Mouse (Mus musculus): Measurements from ENCODE around the gene Tspan14. TPM values are rescaled to one million over a fixed set of nuclear protein-coding genes. Genes with fewer than 3 reads are reported as not detected.

Gene Tspan14
- polyA plus RNA-seq, 1 experiment from 2014 or later = 65.6 TPM

- no peaks in the 10 kb centered on the region for H3K36me3 ChIP-seq (replicated peaks; ENCODE audit: control insufficient read depth, insufficient read depth)
- H3K4me2 ChIP-seq (replicated peaks) = no peak overlapping the region
- H3K4me3 ChIP-seq (replicated peaks; ENCODE audit: low read length) = no peak overlapping the region
- H3K9ac ChIP-seq = no peak overlapping the region
- no peaks in the 10 kb centered on the region for H3K9me3 ChIP-seq (ENCODE audit: control insufficient read depth, low read length)
- H3K27ac ChIP-seq = no peak overlapping the region
- DNase-seq (ENCODE audit: low spot score) (no peak), ATAC-seq (ENCODE audit: low FRiP score) (no peak)
- 85% methylated on average over 4 of the region's 4 CpGs for WGBS
- no peaks in the 10 kb centered on the region for H3K4me1 ChIP-seq (replicated peaks; ENCODE audit: control insufficient read depth, insufficient read depth, low read length)
- H3K27me3 ChIP-seq (ENCODE audit: control insufficient read depth, insufficient read depth, low read length) = no peaks in the 10 kb centered on the region
Observed at GRCm38 (mm10) chr14:40985635-40986034, 19.0 kb upstream of the Tspan14 start.

DNA sequence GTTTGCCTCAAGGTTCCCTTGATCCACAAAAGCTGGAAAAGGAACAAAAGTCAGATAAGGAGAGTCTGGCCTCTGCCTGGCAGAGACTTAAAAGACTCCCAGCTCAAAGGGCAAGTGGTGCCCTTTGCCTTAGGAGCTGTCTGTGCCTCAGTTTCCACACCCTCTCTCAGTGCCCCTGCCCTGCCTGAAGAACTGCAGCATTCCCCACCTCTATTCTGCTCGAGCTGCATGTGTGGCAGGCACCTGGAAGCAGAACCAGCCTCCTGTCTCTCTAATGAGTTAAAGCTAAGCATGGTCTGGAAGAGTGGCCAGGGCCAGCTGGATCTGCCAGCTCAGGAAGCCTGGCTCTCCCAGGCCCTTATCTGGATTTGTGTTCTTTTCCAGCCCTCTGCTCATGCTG is 13.1 kb upstream of the Tspan14 start:
- no peak overlapping the region for H3K4me3 ChIP-seq (replicated peaks; ENCODE audit: low read length)
- H3K9ac ChIP-seq = no peak overlapping the region
- no peak for DNase-seq (ENCODE audit: low spot score)
- no peaks in the 10 kb centered on the region for H3K36me3 ChIP-seq (replicated peaks; ENCODE audit: control insufficient read depth, insufficient read depth)
- ATAC-seq (ENCODE audit: low FRiP score) = no peak
- H3K4me1 ChIP-seq (replicated peaks; ENCODE audit: control insufficient read depth, insufficient read depth, low read length) = no peaks in the 10 kb centered on the region
- H3K27me3 ChIP-seq (ENCODE audit: control insufficient read depth, insufficient read depth, low read length) = no peaks in the 10 kb centered on the region
- no peaks in the 10 kb centered on the region for H3K9me3 ChIP-seq (ENCODE audit: control insufficient read depth, low read length)
- H3K4me2 ChIP-seq (replicated peaks) = no peak overlapping the region
- no peak overlapping the region for H3K27ac ChIP-seq
- WGBS = 80% methylated on average over 1 of the region's 1 CpGs

DNA sequence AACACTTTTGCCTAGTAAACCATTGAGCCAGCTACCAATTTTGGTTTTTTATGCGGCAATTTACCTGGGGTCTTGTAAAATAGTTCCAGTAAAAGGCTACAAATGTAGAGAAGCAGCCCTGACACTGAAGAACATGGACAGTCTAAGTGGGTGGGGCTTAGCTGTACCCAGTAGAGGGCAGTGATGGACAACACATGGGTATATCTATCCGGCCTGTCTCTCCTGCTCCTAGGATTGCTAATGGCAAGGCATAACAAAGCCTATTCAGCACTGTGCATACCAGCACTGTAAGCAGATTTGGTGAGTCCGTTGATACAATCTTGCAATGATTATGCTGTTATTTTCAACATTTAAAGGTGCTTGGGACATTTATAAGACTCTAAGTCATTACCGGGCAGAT is 12.4 kb upstream of the Tspan14 start:
- H3K27ac ChIP-seq = no peak overlapping the region
- no peak overlapping the region for H3K4me2 ChIP-seq (replicated peaks)
- no peaks in the 10 kb centered on the region for H3K9me3 ChIP-seq (ENCODE audit: control insufficient read depth, low read length)
- H3K36me3 ChIP-seq (replicated peaks; ENCODE audit: control insufficient read depth, insufficient read depth) = no peaks in the 10 kb centered on the region
- WGBS = 48% methylated on average over 4 of the region's 4 CpGs
- H3K4me1 ChIP-seq (replicated peaks; ENCODE audit: control insufficient read depth, insufficient read depth, low read length) = no peaks in the 10 kb centered on the region
- no peak overlapping the region for H3K9ac ChIP-seq
- H3K27me3 ChIP-seq (ENCODE audit: control insufficient read depth, insufficient read depth, low read length) = no peaks in the 10 kb centered on the region
- peak; percentile 51 for DNase-seq (ENCODE audit: low spot score)
- no peak overlapping the region for H3K4me3 ChIP-seq (replicated peaks; ENCODE audit: low read length)
- peak; percentile 74; the same call in 1 of the 2 replicates for ATAC-seq (ENCODE audit: low FRiP score)

GRCm38 (mm10) chr14:40975127-40975721 is 8.6 kb upstream of the Tspan14 start:
- H3K36me3 ChIP-seq (replicated peaks; ENCODE audit: control insufficient read depth, insufficient read depth) = no peaks in the 10 kb centered on the region
- H3K4me3 ChIP-seq (replicated peaks; ENCODE audit: low read length) = no peak overlapping the region
- H3K9ac ChIP-seq = no peak overlapping the region
- peak; percentile 83 for DNase-seq (ENCODE audit: low spot score)
- no peaks in the 10 kb centered on the region for H3K4me1 ChIP-seq (replicated peaks; ENCODE audit: control insufficient read depth, insufficient read depth, low read length)
- no peak overlapping the region for H3K4me2 ChIP-seq (replicated peaks)
- H3K27ac ChIP-seq = no peak overlapping the region
- ATAC-seq (ENCODE audit: low FRiP score) = peak; percentile 75
- 72% methylated on average over 6 of the region's 6 CpGs for WGBS
- no peaks in the 10 kb centered on the region for H3K27me3 ChIP-seq (ENCODE audit: control insufficient read depth, insufficient read depth, low read length)
- no peaks in the 10 kb centered on the region for H3K9me3 ChIP-seq (ENCODE audit: control insufficient read depth, low read length)

GRCm38 (mm10) chr14:40968051-40968450 is 1.4 kb upstream of the Tspan14 start:
- ATAC-seq (ENCODE audit: low FRiP score) (no peak), DNase-seq (ENCODE audit: low spot score) (no peak)
- H3K9me3 ChIP-seq (ENCODE audit: control insufficient read depth, low read length) = no peaks in the 10 kb centered on the region
- 83% methylated on average over 2 of the region's 2 CpGs for WGBS
- no peak overlapping the region for H3K27ac ChIP-seq
- H3K9ac ChIP-seq = no peak overlapping the region
- no peak overlapping the region; the same call in 1 of the 2 replicates for H3K4me3 ChIP-seq (replicated peaks; ENCODE audit: low read length)
- no peaks in the 10 kb centered on the region for H3K36me3 ChIP-seq (replicated peaks; ENCODE audit: control insufficient read depth, insufficient read depth)
- H3K4me2 ChIP-seq (replicated peaks) = peak overlapping the region; percentile 89
- H3K4me1 ChIP-seq (replicated peaks; ENCODE audit: control insufficient read depth, insufficient read depth, low read length) = peaks cover 18% of the 10 kb centered on the region
- no peaks in the 10 kb centered on the region for H3K27me3 ChIP-seq (ENCODE audit: control insufficient read depth, insufficient read depth, low read length)

DNA sequence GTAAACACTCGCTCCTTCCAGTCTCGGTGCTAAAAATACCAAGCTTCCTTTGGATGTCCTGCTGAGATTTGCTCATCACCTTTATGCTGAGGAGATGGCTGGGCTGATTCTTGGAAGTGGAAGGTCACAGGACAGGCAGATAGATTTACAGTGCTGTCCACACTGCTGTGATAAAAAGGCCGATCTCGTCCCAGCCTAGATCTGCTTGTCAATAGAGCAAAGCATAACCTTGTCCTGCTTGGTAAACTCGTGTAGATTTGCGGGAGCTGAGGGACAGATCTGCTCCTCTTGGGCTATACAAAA is 942 bp upstream of the Tspan14 start:
- Histone ChIP-seq H3K4me2 (replicated peaks) (peak overlapping the region; percentile 89), H3K9ac (peak overlapping the region; percentile 53), H3K4me3 (replicated peaks; ENCODE audit: low read length) (peak overlapping the region; percentile 93), H3K27ac (peak overlapping the region; percentile 77), H3K27me3 (ENCODE audit: control insufficient read depth, insufficient read depth, low read length) (no peaks in the 10 kb centered on the region), H3K9me3 (ENCODE audit: control insufficient read depth, low read length) (no peaks in the 10 kb centered on the region), H3K36me3 (replicated peaks; ENCODE audit: control insufficient read depth, insufficient read depth) (no peaks in the 10 kb centered on the region), H3K4me1 (replicated peaks; ENCODE audit: control insufficient read depth, insufficient read depth, low read length) (peaks cover 22% of the 10 kb centered on the region)
- no peak for DNase-seq (ENCODE audit: low spot score)
- 0 out of 2 replicates have a peak, but pooled peaks have one; percentile 0 for ATAC-seq (ENCODE audit: low FRiP score)
- WGBS = 3% methylated on average over 6 of the region's 6 CpGs

- peak overlapping the region; percentile 77 for H3K27ac ChIP-seq
- WGBS = under 1% methylated on average over 49 of the region's 62 CpGs
- peaks cover 28% of the 10 kb centered on the region for H3K4me1 ChIP-seq (replicated peaks; ENCODE audit: control insufficient read depth, insufficient read depth, low read length)
- peak overlapping the region; percentile 89 for H3K4me2 ChIP-seq (replicated peaks)
- ATAC-seq (ENCODE audit: low FRiP score) (peak; percentile 93), DNase-seq (ENCODE audit: low spot score) (peak; percentile 94)
- H3K27me3 ChIP-seq (ENCODE audit: control insufficient read depth, insufficient read depth, low read length) = no peaks in the 10 kb centered on the region
- no peaks in the 10 kb centered on the region for H3K9me3 ChIP-seq (ENCODE audit: control insufficient read depth, low read length)
- H3K4me3 ChIP-seq (replicated peaks; ENCODE audit: low read length) = peak overlapping the region; percentile 93
- H3K36me3 ChIP-seq (replicated peaks; ENCODE audit: control insufficient read depth, insufficient read depth) = no peaks in the 10 kb centered on the region
- H3K9ac ChIP-seq = peak overlapping the region; percentile 85
Observed at GRCm38 (mm10) chr14:40966862-40967597, 423 bp upstream of the Tspan14 start.

DNA sequence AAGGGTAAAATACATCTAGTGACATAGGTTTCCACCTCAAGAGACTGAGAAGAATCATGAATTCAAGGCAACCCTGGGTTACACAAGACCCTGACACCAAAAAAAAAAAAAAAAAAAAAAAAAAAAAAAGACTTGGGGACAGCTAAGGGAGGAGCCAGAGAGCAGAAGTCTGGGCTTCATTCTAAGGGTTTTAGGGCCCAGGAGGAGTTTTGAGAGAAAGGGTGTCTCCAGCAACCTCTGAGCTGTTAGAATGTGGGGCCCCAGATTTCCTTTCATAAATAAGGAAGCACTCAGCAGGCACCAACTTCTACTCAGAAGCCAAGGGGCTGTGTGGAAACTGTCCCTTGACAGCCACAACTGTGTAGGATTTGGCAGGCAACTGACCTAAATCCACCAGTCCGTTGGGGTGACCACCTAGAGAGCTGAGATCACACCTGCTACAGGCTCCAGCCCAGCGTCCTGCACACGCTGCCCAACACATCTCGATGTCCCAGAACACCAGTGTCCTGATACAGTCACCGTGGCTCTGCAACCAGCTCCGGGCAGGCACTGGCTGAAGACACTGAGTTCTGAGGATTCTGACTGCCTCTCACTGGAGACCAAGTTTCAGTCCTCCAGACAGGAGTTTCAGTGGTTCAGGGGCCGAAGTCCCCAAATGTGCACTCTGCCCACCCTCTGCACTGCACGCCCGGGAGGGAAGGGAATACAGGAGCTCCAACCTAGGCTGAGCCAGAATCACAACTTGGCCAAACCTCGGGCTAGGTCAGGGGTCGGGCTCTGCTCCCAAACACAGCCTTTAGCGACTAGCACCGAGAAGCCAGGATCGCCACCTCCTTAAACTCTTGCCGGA is 875 bp downstream of the Tspan14 start:
- peak; percentile 42 for DNase-seq (ENCODE audit: low spot score)
- peak; percentile 12 for ATAC-seq (ENCODE audit: low FRiP score)
- no peaks in the 10 kb centered on the region for H3K9me3 ChIP-seq (ENCODE audit: control insufficient read depth, low read length)
- 0% methylated on average over 15 of the region's 15 CpGs for WGBS
- H3K27me3 ChIP-seq (ENCODE audit: control insufficient read depth, insufficient read depth, low read length) = no peaks in the 10 kb centered on the region
- H3K9ac ChIP-seq = peak overlapping the region; percentile 85
- peak overlapping the region; percentile 77 for H3K27ac ChIP-seq
- H3K36me3 ChIP-seq (replicated peaks; ENCODE audit: control insufficient read depth, insufficient read depth) = no peaks in the 10 kb centered on the region
- H3K4me2 ChIP-seq (replicated peaks) = peak overlapping the region; percentile 89
- peak overlapping the region; percentile 93 for H3K4me3 ChIP-seq (replicated peaks; ENCODE audit: low read length)
- H3K4me1 ChIP-seq (replicated peaks; ENCODE audit: control insufficient read depth, insufficient read depth, low read length) = peaks cover 29% of the 10 kb centered on the region

DNA sequence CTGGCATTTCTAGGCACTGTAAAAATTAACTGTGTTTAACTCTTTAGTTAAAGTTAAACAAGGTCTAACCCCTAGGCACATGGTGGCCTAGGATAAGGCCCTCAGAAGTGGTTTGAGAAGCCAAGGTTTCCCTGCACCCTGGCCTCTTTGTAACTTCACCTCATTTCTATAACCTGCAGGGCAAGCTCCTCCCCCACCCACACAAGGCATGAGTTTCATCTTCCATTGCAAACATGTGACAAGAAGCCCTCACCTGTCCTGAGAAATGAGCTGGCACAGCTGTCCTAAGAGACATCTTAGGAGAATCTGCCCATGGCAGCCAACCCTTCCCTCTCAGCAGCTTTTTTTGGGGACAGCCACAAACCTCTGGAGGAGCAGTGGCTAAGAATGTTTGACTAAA is 1.7 kb downstream of the Tspan14 start:
- Histone ChIP-seq H3K36me3 (replicated peaks; ENCODE audit: control insufficient read depth, insufficient read depth) (no peaks in the 10 kb centered on the region), H3K4me2 (replicated peaks) (peak overlapping the region; percentile 89), H3K9ac (no peak overlapping the region), H3K4me1 (replicated peaks; ENCODE audit: control insufficient read depth, insufficient read depth, low read length) (peaks cover 29% of the 10 kb centered on the region), H3K27me3 (ENCODE audit: control insufficient read depth, insufficient read depth, low read length) (no peaks in the 10 kb centered on the region), H3K27ac (no peak overlapping the region), H3K4me3 (replicated peaks; ENCODE audit: low read length) (peak overlapping the region; percentile 93), H3K9me3 (ENCODE audit: control insufficient read depth, low read length) (no peaks in the 10 kb centered on the region)
- no peak for DNase-seq (ENCODE audit: low spot score)
- no peak for ATAC-seq (ENCODE audit: low FRiP score)

All from hindbrain, embryonic 14.5 days (tissue).